Mouse (Mus musculus) gastrocnemius, adult 18-20 months (tissue): ENCODE measurements around the gene Zfp65. TPM values are rescaled to one million over a fixed set of nuclear protein-coding genes. Genes with fewer than 3 reads are reported as not detected.

ENCODE experiments used
- total RNA-seq, 2 experiments: library from RNA; stranded (reverse); gene quantifications; 2 replicates each; pipeline ENCODE4 v1.2.3; 2021

The Zfp65 gene
- total RNA-seq, 2 experiments from 2014 or later = 4.7 to 4.9 TPM

Other genes with a start within 250 kb of the Zfp65 start
- gene Zfp874b, start 244.9 kb downstream of the Zfp65 start, total RNA-seq = 10 to 100 TPM; 14.2 to 19.2 TPM
- gene Zfp58, start 228.6 kb downstream of the Zfp65 start, total RNA-seq = 1 to 10 TPM; 3.4 to 4.2 TPM
- gene Gm26965, start 203.0 kb downstream of the Zfp65 start, total RNA-seq = not detected
- gene Zfp87, start 203.0 kb downstream of the Zfp65 start, total RNA-seq = 1 to 10 TPM; 3.0 to 3.8 TPM
- 1 to 10 TPM; 1.6 to 1.9 TPM for gene Zfp748, start 175.3 kb downstream of the Zfp65 start, total RNA-seq
- gene Zfp729b, start 119.5 kb downstream of the Zfp65 start, total RNA-seq = 1 to 10 TPM; 2.7 to 2.9 TPM
- gene Gm49345, start 91.4 kb downstream of the Zfp65 start, total RNA-seq = under 1 TPM; 0.17 to 0.80 TPM
- 1 to 10 TPM; 2.8 to 3.5 TPM for gene Zfp729a, start 91.4 kb downstream of the Zfp65 start, total RNA-seq
- gene Zfp738, start 42.1 kb downstream of the Zfp65 start, total RNA-seq = 1 to 10 TPM; 2.5 to 2.9 TPM
- 1 to 10 TPM; 1.5 to 1.6 TPM for gene Zfp85, start 26.1 kb upstream of the Zfp65 start, total RNA-seq
- gene Zfp493, start 50.5 kb upstream of the Zfp65 start, total RNA-seq = 1 to 10 TPM; 3.0 to 4.2 TPM
- gene Zfp273, start 84.6 kb upstream of the Zfp65 start, total RNA-seq = 1 to 10 TPM; 1.2 to 1.8 TPM
- gene Gm10037, start 101.9 kb upstream of the Zfp65 start, total RNA-seq = under 1 TPM; 0.62 to 0.93 TPM
- gene BC048507, start 134.2 kb upstream of the Zfp65 start, total RNA-seq = not detected